Mouse (Mus musculus): ENCODE measurements around the gene Pik3r6. TPM values are rescaled to one million over a fixed set of nuclear protein-coding genes. Genes with fewer than 3 reads are reported as not detected.

Gene Pik3r6
- 2.2 and 2.4 TPM in 2 replicates for polyA plus RNA-seq (2012; rRNA removed)

DNA sequence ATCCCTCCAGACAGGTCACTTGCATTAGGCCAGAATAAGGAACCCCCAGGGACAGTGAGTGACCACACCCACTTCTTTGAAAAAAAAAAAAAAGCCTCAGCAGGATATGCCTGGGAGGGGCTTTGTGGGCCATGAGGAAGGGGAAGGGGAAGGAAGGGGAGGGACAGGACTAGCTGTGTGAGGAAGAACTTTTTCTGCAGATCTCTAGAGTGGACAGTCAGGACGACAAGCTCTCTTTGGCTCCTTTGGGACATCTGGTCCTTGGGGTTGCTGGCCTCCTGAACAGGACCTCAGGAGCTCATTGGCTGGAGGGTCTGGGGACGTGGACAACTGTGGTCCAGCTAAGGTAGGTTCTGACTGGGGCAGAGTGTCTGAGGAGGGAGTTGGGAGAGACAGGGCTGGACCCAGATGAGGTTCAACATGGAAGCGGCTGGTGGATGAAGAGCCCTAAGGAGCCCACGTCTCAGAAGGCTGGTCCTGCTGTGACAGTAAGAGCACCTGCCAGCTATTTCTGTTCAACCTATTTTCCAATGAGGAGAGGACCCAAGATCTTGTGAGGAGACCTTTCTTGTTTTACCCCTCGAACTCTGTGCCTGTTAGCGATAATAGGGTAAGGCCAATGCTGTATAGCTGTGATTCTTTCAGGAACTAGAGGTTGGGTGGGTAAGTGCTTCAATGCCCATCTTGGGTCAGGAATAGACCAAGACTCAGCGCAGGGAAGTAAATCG, at the start of gene Pik3r6:
Gene Pik3r6, plus strand, starts transcription at position 118 of the 728 bp plus-strand sequence.

DNA sequence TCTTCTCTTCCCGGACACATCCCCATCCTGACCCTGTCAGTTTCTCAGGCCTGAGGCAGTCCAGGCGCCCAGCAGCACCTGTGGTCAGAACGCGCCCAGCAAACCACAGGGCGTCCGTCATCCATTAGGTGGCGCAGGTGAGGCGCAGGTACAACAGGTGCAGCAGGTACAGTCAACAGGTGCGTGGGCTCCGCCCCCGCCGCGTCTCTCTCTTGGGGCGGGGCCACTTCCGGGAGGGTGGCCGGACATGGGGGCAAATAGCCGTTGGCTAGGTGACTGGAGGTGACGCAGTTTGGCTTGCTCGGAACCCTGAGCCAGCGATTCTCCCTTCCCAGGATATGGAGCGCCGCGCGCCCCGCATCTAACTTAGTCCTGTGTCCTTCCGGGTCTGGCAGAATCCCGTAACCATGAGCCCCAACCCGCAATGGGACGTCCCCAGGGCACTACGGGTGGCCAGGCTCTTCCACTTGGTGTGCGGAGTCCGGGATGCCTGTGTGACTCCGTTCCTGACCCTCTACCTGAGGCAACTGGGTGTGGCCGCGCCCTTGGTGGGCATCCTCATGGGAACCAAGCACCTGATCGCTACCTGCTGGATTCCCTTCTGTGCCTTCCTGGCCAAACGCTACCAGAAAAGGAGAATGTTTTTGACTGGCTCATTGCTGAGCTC, 53.2 kb downstream of the Pik3r6 start, which contains the start of gene Mfsd6l:
Gene Mfsd6l, plus strand, starts transcription at position 269 of the 667 bp plus-strand sequence.

GRCm38 (mm10) chr11:68586721-68587120, 83.9 kb downstream of the Pik3r6 start, which contains the start of gene Ccdc42:
Gene Ccdc42 (plus strand): TSS chr11:68587021.

Other genes with a start within 250 kb of the Pik3r6 start
- gene Ntn1, start 102.2 kb upstream of the Pik3r6 start, polyA plus RNA-seq (2012; rRNA removed) = 15.6 and 19.1 TPM in 2 replicates
- gene Pik3r5, start 70.9 kb upstream of the Pik3r6 start, polyA plus RNA-seq (2012; rRNA removed) = 0.45 and 0.58 TPM in 2 replicates
- gene Mfsd6l, start 53.2 kb downstream of the Pik3r6 start, polyA plus RNA-seq (2012; rRNA removed) = 0.09 and 0.15 TPM in 2 replicates
- 0.44 and 0.53 TPM in 2 replicates for gene Ccdc42, start 84.0 kb downstream of the Pik3r6 start, polyA plus RNA-seq (2012; rRNA removed)
- gene Myh10, start 188.5 kb downstream of the Pik3r6 start, polyA plus RNA-seq (2012; rRNA removed) = 141 and 149 TPM in 2 replicates